Mouse (Mus musculus): Measurements from ENCODE around the gene Itm2a. TPM values are rescaled to one million over a fixed set of nuclear protein-coding genes. Genes with fewer than 3 reads are reported as not detected.
A peak's percentile ranks its signal among the peaks of the same experiment; 100 is the strongest.

Gene Itm2a
- polyA plus RNA-seq (2015; fragmentation: Nextera tagmentation; extraction: Ambion mirVana): 258 and 280 TPM in 2 replicates

DNA sequence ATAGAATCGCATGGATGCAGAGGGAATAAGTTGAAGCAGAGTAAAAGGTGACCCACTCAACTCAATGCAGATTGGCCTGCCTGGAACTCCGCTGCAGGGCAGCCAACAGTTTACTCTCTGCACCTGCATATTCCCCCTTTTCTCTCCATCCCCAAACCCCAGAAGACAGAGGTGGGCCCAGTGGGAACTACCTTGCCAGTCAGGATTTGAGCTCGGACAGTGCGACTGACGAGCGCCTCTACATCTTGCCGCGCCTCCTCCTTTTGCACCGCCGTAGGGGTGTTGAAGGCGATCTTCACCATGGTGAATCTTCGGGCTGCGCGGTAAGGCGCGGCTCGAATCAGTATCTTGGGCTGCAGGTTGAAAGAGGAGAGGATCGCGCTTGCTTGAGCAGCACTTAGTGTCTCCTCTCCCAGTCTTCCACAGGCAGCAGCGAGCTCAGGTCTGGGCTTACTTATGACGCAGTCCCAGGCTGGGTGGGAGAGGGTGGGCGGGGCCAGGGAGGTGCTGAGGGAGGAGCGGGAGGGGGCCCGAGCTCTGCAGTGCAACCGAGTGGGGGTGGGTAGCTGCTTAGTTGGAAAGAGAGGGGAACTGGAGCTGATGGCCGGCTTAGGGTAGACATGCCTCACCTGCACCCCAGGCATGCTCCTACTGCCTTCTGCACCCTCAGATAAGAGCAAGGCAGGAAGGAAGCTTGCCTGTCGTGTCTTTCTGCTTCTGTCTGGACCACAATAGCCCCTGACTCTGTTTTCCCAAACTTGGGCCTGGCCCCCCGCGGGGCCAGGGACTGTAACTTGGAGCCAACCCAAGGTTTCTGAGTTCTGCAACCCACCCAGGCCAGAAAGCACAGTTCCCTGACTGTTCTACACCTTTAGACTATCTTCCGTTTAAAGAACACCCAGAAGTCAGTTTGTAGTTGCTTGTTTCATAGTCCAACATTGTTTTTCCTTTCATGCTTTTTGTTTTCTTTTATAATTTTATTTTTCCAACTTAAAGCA, at the start of gene Itm2a:
Gene Itm2a (minus strand): TSS at position 462 of the 998 bp plus-strand sequence.
- H3K4me3 ChIP-seq (ENCODE audit: low read depth, low read length): peak within 1 kb of the TSS; percentile 46
- H3K27ac ChIP-seq (ENCODE audit: low read length): no peak within 1 kb of the TSS
- no peaks in the 10 kb centered on the region for H3K36me3 ChIP-seq (ENCODE audit: insufficient read depth, low read length)
- WGBS: 13% methylated on average over 23 of the region's 30 CpGs
- peak within 1 kb of the TSS; percentile 29; the same call in 1 of the 2 replicates for H3K9ac ChIP-seq (replicated peaks; ENCODE audit: low read depth)
- H3K9me3 ChIP-seq (ENCODE audit: low read length): no peaks in the 10 kb centered on the region
- no peaks in the 10 kb centered on the region for H3K4me1 ChIP-seq (ENCODE audit: insufficient read depth, low read depth, low read length)
- H3K27me3 ChIP-seq (replicated peaks; ENCODE audit: insufficient read depth, low read length): no peaks in the 10 kb centered on the region
- DNase-seq (ENCODE audit: low spot score): peak; percentile 26
- TF ChIP-seq EP300 (IDR thresholded peaks at IDR 0.05): no peak
- ATAC-seq: peak; percentile 68
- peak within 1 kb of the TSS; percentile 66 for H3K4me2 ChIP-seq (replicated peaks; ENCODE audit: low read depth, low read length)

DNA sequence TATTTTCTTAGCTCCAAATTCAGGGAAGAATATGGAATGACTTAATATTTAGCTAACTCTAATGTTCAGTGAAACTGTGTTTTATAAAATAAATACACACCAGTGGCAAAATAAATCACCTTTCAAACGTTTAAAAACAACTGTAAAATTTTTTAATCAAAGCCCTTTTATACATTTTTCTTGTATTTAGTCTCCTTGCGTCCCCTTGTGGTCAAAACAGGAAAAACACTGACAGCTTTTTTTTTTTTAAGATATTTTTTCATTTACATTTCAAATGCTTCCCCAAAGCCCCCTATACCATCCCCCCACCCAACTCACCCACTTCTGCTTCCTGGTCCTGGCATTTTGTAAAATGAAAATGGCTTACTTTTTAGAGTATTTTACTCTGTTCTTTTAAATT, 32.7 kb upstream of the Itm2a start:
- H3K4me2 ChIP-seq (replicated peaks; ENCODE audit: low read depth, low read length): no peak overlapping the region
- no peaks in the 10 kb centered on the region for H3K36me3 ChIP-seq (ENCODE audit: insufficient read depth, low read length)
- ATAC-seq: no peak
- TF ChIP-seq CTCF (IDR thresholded peaks at IDR 0.05) (peak; percentile 39), EP300 (IDR thresholded peaks at IDR 0.05) (no peak)
- no peak overlapping the region for H3K27ac ChIP-seq (ENCODE audit: low read length)
- DNase-seq (ENCODE audit: low spot score): peak; percentile 4
- no peak overlapping the region for H3K4me3 ChIP-seq (ENCODE audit: low read depth, low read length)
- no peak overlapping the region for H3K9ac ChIP-seq (replicated peaks; ENCODE audit: low read depth)
- H3K4me1 ChIP-seq (ENCODE audit: insufficient read depth, low read depth, low read length): no peaks in the 10 kb centered on the region
- H3K27me3 ChIP-seq (replicated peaks; ENCODE audit: insufficient read depth, low read length): no peaks in the 10 kb centered on the region
- H3K9me3 ChIP-seq (ENCODE audit: low read length): no peaks in the 10 kb centered on the region
- 3% methylated on average over 2 of the region's 2 CpGs for WGBS

GRCm38 (mm10) chrX:107421304-107421703, 18.1 kb upstream of the Itm2a start:
- no peak for TF ChIP-seq EP300 (IDR thresholded peaks at IDR 0.05)
- TF ChIP-seq CTCF (IDR thresholded peaks at IDR 0.05): no peak
- Histone ChIP-seq H3K27me3 (replicated peaks; ENCODE audit: insufficient read depth, low read length) (no peaks in the 10 kb centered on the region), H3K4me1 (ENCODE audit: insufficient read depth, low read depth, low read length) (no peaks in the 10 kb centered on the region), H3K27ac (ENCODE audit: low read length) (no peak overlapping the region), H3K9me3 (ENCODE audit: low read length) (no peaks in the 10 kb centered on the region), H3K4me3 (ENCODE audit: low read depth, low read length) (no peak overlapping the region), H3K36me3 (ENCODE audit: insufficient read depth, low read length) (no peaks in the 10 kb centered on the region), H3K9ac (replicated peaks; ENCODE audit: low read depth) (no peak overlapping the region), H3K4me2 (replicated peaks; ENCODE audit: low read depth, low read length) (no peak overlapping the region)
- DNase-seq (ENCODE audit: low spot score): no peak
- ATAC-seq: no peak
- WGBS: 75% methylated on average over 2 of the region's 2 CpGs

DNA sequence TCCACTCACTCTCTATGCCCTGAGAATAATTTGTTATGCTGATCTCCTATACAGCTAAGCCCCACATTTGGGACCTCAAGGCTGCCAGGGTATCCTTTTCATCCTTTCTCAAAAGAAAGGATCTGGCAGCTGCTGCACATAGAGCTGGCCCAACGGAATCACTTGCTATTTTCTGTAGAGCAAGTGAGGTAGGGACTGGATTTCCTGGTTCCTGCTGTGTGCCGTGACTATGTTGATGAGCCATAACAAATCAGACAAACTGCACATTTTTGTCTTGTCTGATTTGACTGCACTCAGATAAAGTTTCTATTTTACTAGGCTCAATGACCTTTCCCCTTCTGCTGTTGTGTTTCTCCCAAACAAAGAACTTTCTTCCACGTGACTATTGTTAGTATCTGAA, 14.2 kb upstream of the Itm2a start:
- WGBS: 51% methylated on average over 3 of the region's 3 CpGs
- Histone ChIP-seq H3K4me3 (ENCODE audit: low read depth, low read length) (no peak overlapping the region), H3K4me1 (ENCODE audit: insufficient read depth, low read depth, low read length) (no peaks in the 10 kb centered on the region), H3K4me2 (replicated peaks; ENCODE audit: low read depth, low read length) (no peak overlapping the region), H3K27me3 (replicated peaks; ENCODE audit: insufficient read depth, low read length) (no peaks in the 10 kb centered on the region), H3K27ac (ENCODE audit: low read length) (no peak overlapping the region), H3K36me3 (ENCODE audit: insufficient read depth, low read length) (no peaks in the 10 kb centered on the region), H3K9ac (replicated peaks; ENCODE audit: low read depth) (no peak overlapping the region), H3K9me3 (ENCODE audit: low read length) (no peaks in the 10 kb centered on the region)
- TF ChIP-seq CTCF (IDR thresholded peaks at IDR 0.05) (no peak), EP300 (IDR thresholded peaks at IDR 0.05) (no peak)
- no peak for DNase-seq (ENCODE audit: low spot score)
- ATAC-seq: no peak

DNA sequence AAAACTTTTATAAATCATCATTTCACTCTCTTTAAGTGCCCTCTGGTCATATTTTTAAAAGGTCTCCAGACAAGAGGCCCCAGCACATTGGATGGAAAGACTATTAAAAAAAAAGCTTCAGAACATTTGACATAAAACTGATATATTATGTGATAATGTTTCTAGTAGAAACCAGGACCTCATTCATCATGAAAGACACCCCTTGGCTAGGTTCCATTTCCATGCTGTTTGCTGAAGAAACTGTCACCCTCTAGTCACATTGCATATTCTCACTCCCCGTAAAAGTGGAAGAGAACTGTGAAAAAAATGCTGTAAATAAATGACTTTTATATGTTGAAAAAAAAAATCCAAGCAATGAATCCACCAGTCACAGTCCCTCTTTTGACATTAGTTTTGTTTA, 12.8 kb upstream of the Itm2a start:
- no peak overlapping the region for H3K9ac ChIP-seq (replicated peaks; ENCODE audit: low read depth)
- WGBS: 44% methylated on average over 1 of the region's 1 CpGs
- no peak overlapping the region for H3K27ac ChIP-seq (ENCODE audit: low read length)
- no peaks in the 10 kb centered on the region for H3K27me3 ChIP-seq (replicated peaks; ENCODE audit: insufficient read depth, low read length)
- TF ChIP-seq EP300 (IDR thresholded peaks at IDR 0.05) (no peak), CTCF (IDR thresholded peaks at IDR 0.05) (no peak)
- H3K4me2 ChIP-seq (replicated peaks; ENCODE audit: low read depth, low read length): no peak overlapping the region
- no peaks in the 10 kb centered on the region for H3K9me3 ChIP-seq (ENCODE audit: low read length)
- ATAC-seq (no peak), DNase-seq (ENCODE audit: low spot score) (no peak)
- no peak overlapping the region for H3K4me3 ChIP-seq (ENCODE audit: low read depth, low read length)
- H3K36me3 ChIP-seq (ENCODE audit: insufficient read depth, low read length): no peaks in the 10 kb centered on the region
- H3K4me1 ChIP-seq (ENCODE audit: insufficient read depth, low read depth, low read length): no peaks in the 10 kb centered on the region

- no peak for DNase-seq (ENCODE audit: low spot score)
- Histone ChIP-seq H3K4me2 (replicated peaks; ENCODE audit: low read depth, low read length) (peak overlapping the region; percentile 66), H3K4me1 (ENCODE audit: insufficient read depth, low read depth, low read length) (no peaks in the 10 kb centered on the region), H3K9ac (replicated peaks; ENCODE audit: low read depth) (peak overlapping the region; percentile 29; the same call in 1 of the 2 replicates), H3K9me3 (ENCODE audit: low read length) (no peaks in the 10 kb centered on the region), H3K4me3 (ENCODE audit: low read depth, low read length) (peak overlapping the region; percentile 46), H3K27me3 (replicated peaks; ENCODE audit: insufficient read depth, low read length) (no peaks in the 10 kb centered on the region), H3K36me3 (ENCODE audit: insufficient read depth, low read length) (no peaks in the 10 kb centered on the region), H3K27ac (ENCODE audit: low read length) (no peak overlapping the region)
- 28% methylated on average over 18 of the region's 18 CpGs for WGBS
- no peak for ATAC-seq
- TF ChIP-seq CTCF (IDR thresholded peaks at IDR 0.05) (no peak), EP300 (IDR thresholded peaks at IDR 0.05) (no peak)
Measured at GRCm38 (mm10) chrX:107402481-107402880, 695 bp downstream of the Itm2a start.
